Mouse (Mus musculus) MN1 (cell line): ENCODE measurements around the gene Bbs9.

ENCODE experiments used
- DNase-seq: peaks from one replicate; pipeline ENCODE4 v3.0.0-alpha.2; 2016; ENCODE audit warnings: low spot score

The Bbs9 gene

GRCm38 (mm10) chr9:22632800-22633485 lies 157.4 kb downstream of the Bbs9 start:
- DNase-seq: no peak

- DNase-seq: no peak
Measured at GRCm38 (mm10) chr9:22638502-22638901, 163.0 kb downstream of the Bbs9 start.

DNA sequence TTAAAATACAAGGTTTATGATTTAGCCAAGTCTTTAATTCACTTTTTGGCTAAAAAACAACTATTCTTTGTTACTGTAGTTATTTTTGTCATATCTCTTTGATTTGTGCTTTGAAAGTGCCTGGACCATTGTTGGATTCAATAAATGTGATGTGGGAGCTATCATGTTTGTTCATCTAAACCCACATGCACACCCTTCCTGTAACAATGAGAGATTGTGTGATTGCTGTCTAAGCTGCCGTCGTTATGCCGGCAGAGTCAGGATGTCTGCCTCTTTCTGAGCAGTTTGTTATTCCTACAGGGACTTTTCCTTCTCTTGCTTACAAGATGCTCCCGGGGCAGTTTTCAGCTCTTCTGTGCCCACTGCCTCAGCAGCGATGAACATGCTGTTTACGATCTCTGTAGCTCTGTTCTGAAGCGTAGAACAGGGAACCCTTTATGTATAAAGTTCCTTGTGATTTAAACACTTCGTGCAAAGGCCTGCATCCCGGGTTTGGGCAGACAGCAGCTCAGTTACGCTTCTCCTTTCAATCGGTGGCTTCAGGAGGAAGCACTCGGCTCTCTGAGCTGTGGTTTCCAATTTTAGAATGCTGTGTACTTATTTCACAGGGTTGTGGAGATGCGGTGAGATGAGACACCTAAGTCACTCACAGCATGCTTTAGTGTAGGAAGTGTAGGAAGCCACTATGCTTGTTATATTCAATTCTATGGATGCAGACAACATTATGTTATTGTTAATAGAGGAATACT lies 165.3 kb downstream of the Bbs9 start:
- no peak for DNase-seq

DNA sequence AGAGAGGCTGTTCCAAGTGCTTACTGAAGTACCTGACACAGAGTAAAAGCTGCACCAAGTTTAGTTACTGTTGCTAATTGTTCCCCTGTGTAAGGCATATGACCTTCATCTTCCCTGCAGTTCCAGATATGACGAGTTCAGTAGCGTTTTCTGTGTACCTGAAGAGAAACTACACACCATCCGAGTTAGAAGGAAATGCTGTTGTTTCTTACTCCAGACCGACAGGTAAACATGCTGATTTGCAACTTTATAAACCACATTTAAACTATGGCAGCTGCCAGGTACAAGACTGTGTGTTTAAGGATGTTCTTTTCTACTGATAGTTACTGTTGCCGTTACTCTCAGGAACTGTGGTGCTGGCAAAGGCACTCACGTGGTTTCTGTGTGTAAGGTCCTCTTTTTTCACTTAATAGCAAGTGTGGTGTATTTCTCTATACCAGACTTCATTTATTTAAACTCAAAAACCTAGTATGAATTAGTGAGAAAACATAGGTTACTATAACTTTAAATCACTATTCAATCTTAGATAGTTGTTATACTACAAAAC lies 170.4 kb downstream of the Bbs9 start:
- no peak for DNase-seq

DNA sequence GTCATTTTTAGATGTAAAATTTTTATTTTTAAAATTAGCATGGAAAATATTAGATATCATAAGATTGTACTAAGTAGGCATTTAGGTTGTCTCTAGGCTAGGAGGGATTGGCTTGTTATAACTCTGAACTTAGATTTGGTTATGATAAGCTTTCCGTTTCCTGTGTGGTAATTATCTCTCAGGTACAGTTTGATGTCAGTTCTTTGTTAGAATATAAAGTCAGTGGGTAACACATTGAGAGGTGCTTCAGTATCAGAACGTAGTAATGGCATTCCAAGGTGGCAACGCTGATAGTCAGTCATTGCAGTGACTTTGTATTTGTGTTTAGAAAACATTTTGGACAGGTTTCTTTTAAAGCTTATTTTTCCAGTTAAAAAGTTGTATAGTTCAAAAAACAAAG lies 170.9 kb downstream of the Bbs9 start:
- no peak for DNase-seq

GRCm38 (mm10) chr9:22648163-22648562 lies 172.6 kb downstream of the Bbs9 start:
- no peak for DNase-seq

- no peak for DNase-seq
Measured at GRCm38 (mm10) chr9:22649606-22650005, 174.1 kb downstream of the Bbs9 start.

- no peak for DNase-seq
Measured at GRCm38 (mm10) chr9:22650781-22651180, 175.3 kb downstream of the Bbs9 start.

- no peak for DNase-seq
Measured at GRCm38 (mm10) chr9:22651619-22652018, 176.1 kb downstream of the Bbs9 start.

DNA sequence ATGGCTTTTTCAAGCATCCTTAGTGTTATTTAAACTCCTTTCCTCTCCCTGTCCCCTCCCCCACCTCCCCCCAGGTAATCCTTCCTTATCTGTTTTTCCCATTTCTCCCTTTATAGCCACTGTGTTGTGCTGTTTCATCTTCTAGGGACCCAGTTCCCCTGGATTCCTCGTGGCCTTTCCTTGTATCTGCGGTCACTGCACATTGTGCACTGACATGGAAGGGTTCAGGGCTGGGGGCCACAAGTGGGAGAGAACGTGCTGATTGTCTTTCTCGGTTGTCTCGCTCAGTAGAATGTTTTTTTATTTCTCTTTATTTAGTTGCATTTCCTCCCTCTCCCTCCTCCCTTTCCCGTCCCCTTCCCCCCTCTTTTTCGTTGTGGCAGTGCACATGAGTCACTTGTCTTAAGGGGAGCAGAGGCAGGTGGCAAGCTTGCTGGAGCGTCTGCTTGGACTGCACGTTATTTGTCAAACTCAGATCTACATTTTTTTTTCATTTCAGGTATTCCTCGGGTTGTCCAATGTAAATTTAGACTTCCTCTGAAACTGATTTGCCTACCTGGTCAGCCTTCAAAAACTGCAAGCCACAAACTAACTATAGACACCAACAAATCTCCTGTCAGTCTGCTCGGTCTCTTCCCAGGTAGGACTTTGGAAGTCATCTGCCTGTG lies 179.3 kb downstream of the Bbs9 start:
- no peak for DNase-seq

GRCm38 (mm10) chr9:22657216-22657615 lies 181.7 kb downstream of the Bbs9 start:
- no peak for DNase-seq

DNA sequence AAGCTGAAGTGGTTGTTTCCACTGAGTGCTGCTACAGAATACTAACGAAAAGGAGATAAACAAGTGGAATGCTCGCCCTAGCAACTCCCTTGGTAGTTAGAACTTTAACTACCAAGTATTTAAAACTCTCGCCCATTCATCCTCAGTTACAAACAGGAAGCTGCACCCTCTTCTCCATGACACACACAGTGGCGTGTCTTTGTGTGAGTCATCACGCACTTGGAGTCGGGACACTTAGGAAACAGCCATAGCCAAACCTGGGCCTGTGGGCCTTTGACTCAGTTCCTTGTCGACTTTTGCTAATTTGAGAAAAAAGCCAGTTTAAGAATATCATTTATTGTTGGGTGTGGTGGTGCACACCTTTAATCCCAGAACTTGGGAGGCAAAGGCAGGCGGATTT lies 189.6 kb downstream of the Bbs9 start:
- DNase-seq: no peak

DNA sequence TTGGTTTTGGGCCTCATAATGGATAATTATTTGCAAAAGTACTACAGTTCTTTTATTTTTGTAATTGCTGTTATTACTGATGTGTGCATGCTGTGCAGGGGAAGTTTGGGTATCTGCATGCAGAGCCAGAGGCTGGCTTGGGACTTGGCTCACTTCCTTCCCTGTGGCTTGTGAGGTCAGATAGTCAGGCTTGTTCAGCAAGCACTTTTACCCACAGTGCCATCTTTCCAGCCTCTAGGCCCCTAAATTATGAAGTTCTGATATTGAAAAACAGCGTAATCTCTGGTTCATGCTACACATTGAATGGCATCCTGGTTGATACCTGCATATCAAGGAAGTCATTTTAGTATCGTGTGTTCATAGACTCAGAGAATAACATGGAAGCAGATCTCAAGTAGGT lies 197.4 kb downstream of the Bbs9 start:
- DNase-seq: no peak

GRCm38 (mm10) chr9:22677132-22677829 lies 201.8 kb downstream of the Bbs9 start:
- no peak for DNase-seq

DNA sequence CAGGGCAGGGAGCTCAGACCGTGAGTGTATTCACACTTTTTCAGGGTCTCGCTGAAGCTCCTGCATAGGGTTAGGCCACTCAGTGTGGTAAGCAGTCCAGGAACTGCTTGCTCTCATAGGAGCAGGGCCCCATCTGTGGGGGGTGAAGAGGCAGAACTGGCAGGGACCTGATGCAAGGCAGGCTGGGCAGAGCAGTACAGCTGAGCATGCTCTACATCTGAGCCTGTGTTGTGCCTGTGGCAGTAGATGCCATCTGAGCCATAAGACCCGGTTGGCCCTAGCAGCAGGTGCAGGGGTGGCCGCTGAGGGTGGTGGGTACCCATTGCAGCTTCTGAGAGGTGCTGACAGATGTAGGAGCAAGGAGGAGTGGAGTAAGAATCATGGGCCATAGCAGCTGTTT lies 202.5 kb downstream of the Bbs9 start:
- no peak for DNase-seq

- DNase-seq: no peak
Measured at GRCm38 (mm10) chr9:22678496-22678895, 203.0 kb downstream of the Bbs9 start.

- DNase-seq: no peak
Measured at GRCm38 (mm10) chr9:22679485-22679884, 204.0 kb downstream of the Bbs9 start.

DNA sequence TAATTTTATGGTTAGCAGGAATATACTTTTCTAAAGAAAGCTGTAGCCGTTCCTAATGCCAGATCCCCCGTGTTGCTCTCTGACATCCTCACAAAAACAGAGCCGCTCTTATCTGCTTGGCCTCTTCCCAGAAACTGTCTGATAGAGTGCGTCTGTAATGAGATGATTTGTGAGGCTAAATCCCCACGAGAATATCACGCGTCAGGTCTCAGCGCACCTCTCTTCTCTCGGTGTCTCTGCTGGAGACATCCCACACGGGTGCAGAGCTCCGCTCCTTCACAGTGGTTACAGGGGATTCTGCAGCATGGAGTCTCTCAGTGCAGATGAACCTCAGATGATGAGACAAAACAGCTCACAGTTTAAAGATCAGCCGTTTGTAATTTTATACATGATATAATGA lies 204.5 kb downstream of the Bbs9 start:
- peak; percentile 30 for DNase-seq

- peak; percentile 71 for DNase-seq
Measured at GRCm38 (mm10) chr9:22680484-22680883, 205.0 kb downstream of the Bbs9 start.

DNA sequence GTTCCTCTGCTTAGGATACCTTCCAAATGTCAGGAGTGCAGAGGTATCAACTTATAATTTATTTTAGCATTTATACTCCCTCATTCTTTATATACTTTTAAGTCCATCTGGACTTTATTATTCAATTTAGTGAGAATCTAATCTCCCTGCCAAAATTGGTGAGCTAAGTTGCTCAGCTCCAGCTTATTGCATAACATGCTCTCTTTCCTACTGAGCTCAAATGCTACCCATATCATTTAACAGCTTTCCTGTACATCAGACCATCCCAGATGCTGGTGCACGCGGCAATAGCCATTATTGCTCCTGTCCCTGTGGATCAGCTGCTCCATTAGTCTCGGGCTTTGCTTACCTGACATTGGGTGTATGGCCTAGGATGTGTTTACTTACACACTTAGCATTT lies 208.3 kb downstream of the Bbs9 start:
- DNase-seq: no peak

DNA sequence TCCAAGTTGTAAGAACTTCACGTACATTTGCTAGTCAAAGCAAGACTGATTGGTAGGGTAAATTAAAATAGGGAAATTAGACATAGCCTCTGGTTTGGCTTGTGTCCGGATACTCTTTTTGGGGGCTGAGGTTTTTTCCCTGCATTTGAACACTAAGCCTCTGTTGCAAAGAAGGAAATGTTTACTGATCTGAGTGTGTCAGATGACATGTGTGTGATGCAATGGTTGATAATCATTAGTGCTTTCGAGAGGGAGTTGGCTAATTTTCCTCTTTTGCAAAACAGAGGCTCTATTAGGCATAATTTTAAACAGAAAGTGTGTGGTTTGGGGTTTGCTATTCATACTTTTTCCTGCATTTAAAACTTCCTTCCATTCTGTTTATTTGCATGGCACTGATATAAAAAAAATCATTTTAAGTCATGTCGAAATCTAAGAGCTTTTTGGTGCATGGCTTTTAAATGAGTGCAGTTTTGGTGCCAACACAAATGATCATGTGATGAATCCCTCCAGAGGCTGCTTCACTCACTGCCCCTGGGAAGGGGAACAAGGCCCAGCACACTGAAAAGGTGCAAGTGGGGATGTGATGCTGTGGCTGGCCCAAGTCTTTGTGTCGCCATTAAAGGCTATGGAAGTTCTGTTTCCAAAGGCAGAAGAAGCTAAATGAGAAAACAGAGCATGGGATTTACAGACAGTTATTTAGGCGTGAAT lies 211.4 kb downstream of the Bbs9 start:
- no peak for DNase-seq

GRCm38 (mm10) chr9:22690234-22690633 lies 214.7 kb downstream of the Bbs9 start:
- DNase-seq: no peak
